ENCODE assay signal across 22 mouse cellular contexts in the genomic region with DNA sequence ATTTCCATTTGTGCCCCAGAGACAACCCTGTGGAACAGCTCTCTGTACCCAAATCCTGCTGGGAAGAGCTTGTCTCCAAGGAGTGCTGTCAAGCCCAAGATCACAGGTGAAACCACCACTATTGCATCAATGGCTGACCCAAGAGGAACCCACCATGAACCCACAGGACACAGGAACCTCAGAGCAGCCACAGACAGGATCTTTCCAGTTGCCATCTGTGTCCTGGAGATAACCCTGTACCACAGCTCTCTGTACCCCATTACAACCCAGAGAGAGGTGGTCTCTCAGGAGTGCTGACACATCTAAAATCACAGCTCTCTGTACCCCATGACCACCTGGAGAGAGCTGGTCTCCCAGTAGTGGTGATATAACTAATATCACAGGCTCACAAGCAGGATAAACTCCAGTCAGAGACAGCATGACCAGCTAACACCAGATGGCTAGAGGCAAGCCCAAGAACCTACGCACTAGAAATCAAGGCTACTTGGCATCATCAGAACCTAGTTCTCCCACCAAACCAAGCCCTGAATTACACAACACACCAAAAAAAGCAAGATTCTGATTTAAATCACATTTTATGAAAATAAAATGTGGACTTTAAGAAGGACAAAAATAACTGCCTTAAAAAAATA.
"Had no signal": no experiment of that assay in that cellular context is flagged by ENCODE, and none has a peak within 500 bp of the region (broad histone marks: within the 10 kb centered on the region; RNA-seq: fewer than 3 reads in every experiment).

No protein-coding gene starts in this region.

- H3K27me3 ChIP-seq: liver, embryonic 15.5 days; lung, embryonic 15.5 days; neural tube, embryonic 13.5 days; neural tube, embryonic 15.5 days had no signal

- H3K36me3 ChIP-seq: liver, embryonic 15.5 days; lung, embryonic 15.5 days; midbrain, embryonic 10.5 days; neural tube, embryonic 13.5 days; neural tube, embryonic 15.5 days had no signal

- ATAC-seq: liver, postnatal 0 days; lung, postnatal 0 days; midbrain, embryonic 16.5 days had no signal

- H3K4me2 ChIP-seq: liver, embryonic 15.5 days; lung, embryonic 15.5 days; neural tube, embryonic 13.5 days; neural tube, embryonic 15.5 days had no signal

- DNase-seq: liver, postnatal 0 days; lung, adult 2 months; lung, postnatal 14 days; lung, postnatal 36 days; midbrain, embryonic 14.5 days; retina, postnatal 1 day; right cerebral cortex, adult 18-20 months; right cerebral cortex, postnatal 25 days; right cerebral cortex, postnatal 4 days; spleen, adult 18-20 months; thymus, adult 2 months; thymus, postnatal 25 days; thymus, postnatal 4 days had no signal

- H3K4me3 ChIP-seq: liver, embryonic 15.5 days; lung, embryonic 15.5 days; midbrain, embryonic 10.5 days; myocyte; neural tube, embryonic 13.5 days; neural tube, embryonic 15.5 days had no signal

- H3K9me3 ChIP-seq: liver, embryonic 15.5 days; lung, embryonic 15.5 days; midbrain, embryonic 10.5 days; neural tube, embryonic 13.5 days; neural tube, embryonic 15.5 days had no signal

- H3K27ac ChIP-seq: liver, embryonic 15.5 days; lung, embryonic 15.5 days; macrophage; midbrain, embryonic 10.5 days; neural tube, embryonic 13.5 days; neural tube, embryonic 15.5 days had no signal

- H3K9ac ChIP-seq: liver, embryonic 15.5 days; liver, postnatal 0 days; lung, embryonic 15.5 days; neural tube, embryonic 13.5 days; neural tube, embryonic 15.5 days had no signal

- H3K4me1 ChIP-seq: liver, embryonic 15.5 days; lung, embryonic 15.5 days; midbrain, embryonic 10.5 days; neural tube, embryonic 13.5 days; neural tube, embryonic 15.5 days had no signal
